Mouse (Mus musculus): ENCODE results near the gene Stk40. TPM values are rescaled to one million over a fixed set of nuclear protein-coding genes. Genes with fewer than 3 reads are reported as not detected.

The Stk40 gene
- total and polyA plus RNA-seq, 2 experiments from 2014 or later = 19.7 to 23.3 TPM

GRCm38 (mm10) chr4:126187096-126187495 lies 83.3 kb downstream of the Stk40 start:
- ATAC-seq (no peak), DNase-seq (ENCODE audit: low spot score) (no peak)
- WGBS = 91% methylated on average over 3 of the region's 3 CpGs
- Histone ChIP-seq H3K4me2 (ENCODE audit: low read depth, low read length) (no peak overlapping the region), H3K9ac (replicated peaks; ENCODE audit: low read length) (no peak overlapping the region), H3K9me3 (ENCODE audit: low read length) (no peaks in the 10 kb centered on the region), H3K36me3 (ENCODE audit: insufficient read depth, low read length) (peaks cover 3% of the 10 kb centered on the region; the same call in 1 of the 2 replicates), H3K27me3 (ENCODE audit: insufficient read depth, low read length) (no peaks in the 10 kb centered on the region), H3K4me3 (ENCODE audit: low read length) (no peak overlapping the region), H3K4me1 (ENCODE audit: insufficient read depth, low read length) (no peaks in the 10 kb centered on the region), H3K27ac (no peak overlapping the region)
- TF ChIP-seq CTCF (IDR thresholded peaks at IDR 0.05; ENCODE audit: low read depth) = no peak

Other genes starting within 250 kb of the Stk40 start
- gene Csf3r, start 79.4 kb upstream of the Stk40 start, total RNA-seq (2014; rRNA removed) = 0.93 and 1.7 TPM in 2 replicates
- 0.91 and 0.95 TPM in 2 replicates for gene Csf3r, start 79.4 kb upstream of the Stk40 start, polyA plus RNA-seq (2015; fragmentation: Nextera tagmentation; extraction: Ambion mirVana)
- 33.9 and 45.1 TPM in 2 replicates for gene Mrps15, start 57.0 kb upstream of the Stk40 start, total RNA-seq (2014; rRNA removed)
- 130 and 142 TPM in 2 replicates for gene Mrps15, start 57.0 kb upstream of the Stk40 start, polyA plus RNA-seq (2015; fragmentation: Nextera tagmentation; extraction: Ambion mirVana)
- gene Oscp1, start 45.4 kb upstream of the Stk40 start, total RNA-seq (2014; rRNA removed) = 12.7 and 20.2 TPM in 2 replicates
- gene Oscp1, start 45.4 kb upstream of the Stk40 start, polyA plus RNA-seq (2015; fragmentation: Nextera tagmentation; extraction: Ambion mirVana) = 43.4 and 46.6 TPM in 2 replicates
- gene Lsm10, start 7.3 kb upstream of the Stk40 start, total RNA-seq (2014; rRNA removed) = 25.1 and 54.7 TPM in 2 replicates
- gene Lsm10, start 7.3 kb upstream of the Stk40 start, polyA plus RNA-seq (2015; fragmentation: Nextera tagmentation; extraction: Ambion mirVana) = 42.8 and 42.9 TPM in 2 replicates
- 24.9 and 25.6 TPM in 2 replicates for gene Eva1b, start 43.8 kb downstream of the Stk40 start, total RNA-seq (2014; rRNA removed)
- 11.6 and 12.3 TPM in 2 replicates for gene Eva1b, start 43.8 kb downstream of the Stk40 start, polyA plus RNA-seq (2015; fragmentation: Nextera tagmentation; extraction: Ambion mirVana)
- 0.63 and 1.2 TPM in 2 replicates for gene Sh3d21, start 59.5 kb downstream of the Stk40 start, total RNA-seq (2014; rRNA removed)
- gene Sh3d21, start 59.5 kb downstream of the Stk40 start, polyA plus RNA-seq (2015; fragmentation: Nextera tagmentation; extraction: Ambion mirVana) = 2.2 and 2.6 TPM in 2 replicates
- 85.7 and 128 TPM in 2 replicates for gene Thrap3, start 98.8 kb downstream of the Stk40 start, total RNA-seq (2014; rRNA removed)
- gene Thrap3, start 98.8 kb downstream of the Stk40 start, polyA plus RNA-seq (2015; fragmentation: Nextera tagmentation; extraction: Ambion mirVana) = 108 and 123 TPM in 2 replicates
- gene Map7d1, start 152.4 kb downstream of the Stk40 start, total RNA-seq (2014; rRNA removed) = 106 and 109 TPM in 2 replicates
- 51.0 and 54.6 TPM in 2 replicates for gene Map7d1, start 152.4 kb downstream of the Stk40 start, polyA plus RNA-seq (2015; fragmentation: Nextera tagmentation; extraction: Ambion mirVana)
- gene Trappc3, start 158.4 kb downstream of the Stk40 start, total RNA-seq (2014; rRNA removed) = 88.9 and 97.4 TPM in 2 replicates
- gene Trappc3, start 158.4 kb downstream of the Stk40 start, polyA plus RNA-seq (2015; fragmentation: Nextera tagmentation; extraction: Ambion mirVana) = 187 and 188 TPM in 2 replicates
- 11.6 and 17.7 TPM in 2 replicates for gene Col8a2, start 182.8 kb downstream of the Stk40 start, total RNA-seq (2014; rRNA removed)
- gene Col8a2, start 182.8 kb downstream of the Stk40 start, polyA plus RNA-seq (2015; fragmentation: Nextera tagmentation; extraction: Ambion mirVana) = 5.5 and 5.9 TPM in 2 replicates
- gene Adprhl2, start 217.7 kb downstream of the Stk40 start, total RNA-seq (2014; rRNA removed) = 64.0 and 73.9 TPM in 2 replicates
- 73.2 and 73.9 TPM in 2 replicates for gene Adprhl2, start 217.7 kb downstream of the Stk40 start, polyA plus RNA-seq (2015; fragmentation: Nextera tagmentation; extraction: Ambion mirVana)
- gene Tekt2, start 221.7 kb downstream of the Stk40 start, total RNA-seq (2014; rRNA removed) = 2.9 and 25.7 TPM in 2 replicates
- 16.3 and 17.3 TPM in 2 replicates for gene Tekt2, start 221.7 kb downstream of the Stk40 start, polyA plus RNA-seq (2015; fragmentation: Nextera tagmentation; extraction: Ambion mirVana)

Data from hindbrain, postnatal 0 days (tissue).